Mouse (Mus musculus): ENCODE measurements at regions not wholly inside any gene's neighbourhood (a gene's known extent, or its start where the extent isn't known, plus 50 kb on each side); places are given as distances from the start of the nearest gene placed in this dataset.

DNA sequence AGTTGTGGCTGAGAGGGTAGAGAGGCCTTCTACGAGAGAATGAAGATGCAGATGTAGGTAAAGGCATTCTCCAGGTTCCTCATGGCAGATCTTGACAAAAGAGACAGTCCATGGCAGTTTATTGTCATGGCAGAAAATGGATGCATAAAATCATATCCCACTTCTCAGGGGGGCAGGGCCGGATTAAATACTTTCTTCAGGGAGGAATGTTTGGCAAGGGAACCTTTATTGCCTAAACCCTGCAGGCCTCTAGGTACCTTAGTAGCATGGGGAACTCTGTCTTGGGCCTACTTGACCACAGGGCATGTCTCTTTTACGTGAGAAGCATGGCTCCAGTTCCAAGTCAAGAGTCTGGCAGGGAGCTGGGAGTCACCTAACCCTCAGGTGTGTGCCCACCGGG is 74.4 kb upstream of the Eef1e1 start:
- ATAC-seq (ENCODE audit: low FRiP score, low TSS enrichment), result no peak
- Histone ChIP-seq H3K4me1 (ENCODE audit: control insufficient read depth, insufficient read depth, low read length) (no peaks in the 10 kb centered on the region), H3K36me3 (ENCODE audit: control insufficient read depth, insufficient read depth, low read length) (no peaks in the 10 kb centered on the region), H3K4me3 (ENCODE audit: low read length) (no peak overlapping the region), H3K9me3 (ENCODE audit: control insufficient read depth, low read length) (no peaks in the 10 kb centered on the region), H3K4me2 (replicated peaks; ENCODE audit: low read depth, low read length) (no peak overlapping the region), H3K9ac (ENCODE audit: low read depth, low read length) (no peak overlapping the region), H3K27me3 (ENCODE audit: control insufficient read depth, insufficient read depth, low read length) (no peaks in the 10 kb centered on the region), H3K27ac (ENCODE audit: low read depth, low read length) (no peak overlapping the region)
- 87% methylated on average over 4 of the region's 4 CpGs for WGBS

- Histone ChIP-seq H3K4me2 (replicated peaks; ENCODE audit: low read depth, low read length) (no peak overlapping the region), H3K36me3 (ENCODE audit: control insufficient read depth, insufficient read depth, low read length) (no peaks in the 10 kb centered on the region), H3K4me3 (ENCODE audit: low read length) (no peak overlapping the region), H3K27ac (ENCODE audit: low read depth, low read length) (no peak overlapping the region), H3K9ac (ENCODE audit: low read depth, low read length) (no peak overlapping the region), H3K4me1 (ENCODE audit: control insufficient read depth, insufficient read depth, low read length) (no peaks in the 10 kb centered on the region), H3K27me3 (ENCODE audit: control insufficient read depth, insufficient read depth, low read length) (no peaks in the 10 kb centered on the region), H3K9me3 (ENCODE audit: control insufficient read depth, low read length) (no peaks in the 10 kb centered on the region)
- WGBS, result 87% methylated on average over 4 of the region's 4 CpGs
- no peak for ATAC-seq (ENCODE audit: low FRiP score, low TSS enrichment)
Observed at GRCm38 (mm10) chr13:38725452-38725851, 66.6 kb upstream of the Eef1e1 start.

DNA sequence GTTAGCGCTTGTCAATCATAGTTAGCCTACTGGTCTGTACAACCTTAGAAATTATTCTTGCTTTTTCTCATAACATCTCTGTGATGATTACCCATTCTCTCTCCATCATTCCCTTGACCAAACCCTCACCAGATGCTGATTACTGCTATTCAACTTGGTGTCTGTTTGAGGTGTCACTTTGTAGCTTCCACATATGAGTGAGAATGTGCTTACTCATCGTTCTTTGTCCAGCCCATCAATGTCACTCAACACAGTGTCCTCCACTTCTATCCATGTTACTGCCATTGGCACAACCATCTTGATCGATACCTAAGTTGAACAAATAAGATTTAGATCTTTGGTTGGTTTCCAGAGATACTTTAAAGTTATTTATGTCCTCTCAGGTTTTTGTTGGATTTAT is 62.3 kb upstream of the Eef1e1 start:
- ATAC-seq (ENCODE audit: low FRiP score, low TSS enrichment), result no peak
- Histone ChIP-seq H3K4me3 (ENCODE audit: low read length) (no peak overlapping the region), H3K27ac (ENCODE audit: low read depth, low read length) (no peak overlapping the region), H3K9ac (ENCODE audit: low read depth, low read length) (no peak overlapping the region), H3K4me1 (ENCODE audit: control insufficient read depth, insufficient read depth, low read length) (no peaks in the 10 kb centered on the region), H3K36me3 (ENCODE audit: control insufficient read depth, insufficient read depth, low read length) (no peaks in the 10 kb centered on the region), H3K9me3 (ENCODE audit: control insufficient read depth, low read length) (no peaks in the 10 kb centered on the region), H3K27me3 (ENCODE audit: control insufficient read depth, insufficient read depth, low read length) (no peaks in the 10 kb centered on the region), H3K4me2 (replicated peaks; ENCODE audit: low read depth, low read length) (no peak overlapping the region)
- 91% methylated on average over 3 of the region's 3 CpGs for WGBS

- Histone ChIP-seq H3K27ac (ENCODE audit: low read depth, low read length) (no peak overlapping the region), H3K27me3 (ENCODE audit: control insufficient read depth, insufficient read depth, low read length) (no peaks in the 10 kb centered on the region), H3K4me3 (ENCODE audit: low read length) (no peak overlapping the region), H3K4me1 (ENCODE audit: control insufficient read depth, insufficient read depth, low read length) (no peaks in the 10 kb centered on the region), H3K9me3 (ENCODE audit: control insufficient read depth, low read length) (no peaks in the 10 kb centered on the region), H3K4me2 (replicated peaks; ENCODE audit: low read depth, low read length) (no peak overlapping the region), H3K36me3 (ENCODE audit: control insufficient read depth, insufficient read depth, low read length) (no peaks in the 10 kb centered on the region), H3K9ac (ENCODE audit: low read depth, low read length) (no peak overlapping the region)
- ATAC-seq (ENCODE audit: low FRiP score, low TSS enrichment), result no peak
- 87% methylated on average over 5 of the region's 5 CpGs for WGBS
Observed at GRCm38 (mm10) chr13:38714838-38715237, 56.0 kb upstream of the Eef1e1 start.

Measured in kidney, embryonic 14.5 days (tissue).